In genomic region chr7:19131324-19131848, GRCm38 (mm10) we compare ENCODE assay signal across 8 mouse cellular contexts. TPM values are rescaled to one million over a fixed set of nuclear protein-coding genes. Genes with fewer than 3 reads are reported as not detected.
DNase-seq lines count a peak whose midpoint lies in the region; ATAC-seq and TF ChIP-seq lines count a peak whose summit lies in the region.

No protein-coding gene starts in this region.

- peak overlapping the region; percentile 68 for H3K9ac ChIP-seq in heart, embryonic 11.5 days (ENCODE audit: low read depth, low read length)
- peak overlapping the region; percentile 69 for H3K9ac ChIP-seq in kidney, embryonic 16.5 days (replicated peaks; ENCODE audit: low read length)
- H3K9ac ChIP-seq in liver, adult 2 months (ENCODE audit: low read depth, low read length) = peak overlapping the region; percentile 52

- peak; percentile 77 for TF ChIP-seq CTCF in C2C12 (IDR thresholded peaks at IDR 0.05; ENCODE audit: control insufficient read depth, insufficient read depth, insufficient read length)
- TF ChIP-seq CTCF in brain, embryonic 14.5 days (IDR thresholded peaks at IDR 0.05; ENCODE audit: borderline replicate concordance, extremely low read depth, insufficient read depth, insufficient read length) = peak; percentile 73
- peak; percentile 79 for TF ChIP-seq CTCF in liver, adult 2 months (IDR thresholded peaks at IDR 0.05; ENCODE audit: low read depth, low read length)

- peak overlapping the region; percentile 75 for H3K27ac ChIP-seq in heart, embryonic 11.5 days (ENCODE audit: low read depth, low read length)
- H3K27ac ChIP-seq in kidney, embryonic 16.5 days (ENCODE audit: low read length) = peak overlapping the region; percentile 94
- peak overlapping the region; percentile 62 for H3K27ac ChIP-seq in liver, adult 2 months (replicated peaks; ENCODE audit: insufficient read depth, low read depth, low read length)

- peaks cover 5% of the 10 kb centered on the region for H3K79me3 ChIP-seq in C2C12 (ENCODE audit: low read depth)

- DNase-seq in brain, embryonic 14.5 days (ENCODE audit: low read depth) = peak; percentile 99
- DNase-seq in liver, adult 2 months (ENCODE audit: extremely low read depth, low read depth, low spot score) = peak; percentile 99
- peak; percentile 93 for DNase-seq in splenic B cell, adult 2 months (ENCODE audit: low read depth, low spot score)

- H3K9me3 ChIP-seq in erythroblast, embryonic 14.5 days (ENCODE audit: control insufficient read depth, low read length) = peaks cover 5% of the 10 kb centered on the region
- no peaks in the 10 kb centered on the region for H3K9me3 ChIP-seq in heart, embryonic 11.5 days (replicated peaks; ENCODE audit: control insufficient read depth, low read length)
- no peaks in the 10 kb centered on the region for H3K9me3 ChIP-seq in kidney, embryonic 16.5 days (ENCODE audit: low read length)

- TF ChIP-seq POLR2A in brain, embryonic 14.5 days (IDR thresholded peaks at IDR 0.05; ENCODE audit: borderline replicate concordance, extremely low read depth, insufficient read depth, insufficient read length, poor library complexity, severe bottlenecking) = peak; percentile 5; the same call in 1 of the 2 replicates
- TF ChIP-seq POLR2A in liver, adult 2 months (IDR thresholded peaks at IDR 0.05; ENCODE audit: extremely low read depth, insufficient read depth, low read length) = 0 out of 2 replicates have a peak, but pooled peaks have one; percentile 14
- TF ChIP-seq POLR2A in myocyte (IDR thresholded peaks at IDR 0.05; ENCODE audit: insufficient read length, low read depth) = no peak

- H3K36me3 ChIP-seq in C2C12 (ENCODE audit: control insufficient read depth, insufficient read depth) (no peaks in the 10 kb centered on the region), myocyte (ENCODE audit: control insufficient read depth, insufficient read depth) (no peaks in the 10 kb centered on the region)
- H3K36me3 ChIP-seq in erythroblast, embryonic 14.5 days (ENCODE audit: control insufficient read depth) = peaks cover 50% of the 10 kb centered on the region
- H3K36me3 ChIP-seq in heart, embryonic 11.5 days (ENCODE audit: control insufficient read depth, insufficient read depth, low read length) = peaks cover 13% of the 10 kb centered on the region
- peaks cover 16% of the 10 kb centered on the region for H3K36me3 ChIP-seq in kidney, embryonic 16.5 days (ENCODE audit: insufficient read depth, low read length)
- peaks cover under 1% of the 10 kb centered on the region; the same call in 1 of the 2 replicates for H3K36me3 ChIP-seq in liver, adult 2 months (ENCODE audit: control insufficient read depth, insufficient read depth, low read length)
- no peaks in the 10 kb centered on the region; the same call in 1 of the 2 replicates for H3K36me3 ChIP-seq in splenic B cell, adult 2 months (ENCODE audit: control insufficient read depth, insufficient read depth, low read length, poor library complexity, severe bottlenecking)

- H3K4me1 ChIP-seq in erythroblast, embryonic 14.5 days (ENCODE audit: control insufficient read depth) = peaks cover 15% of the 10 kb centered on the region
- H3K4me1 ChIP-seq in heart, embryonic 11.5 days (ENCODE audit: control insufficient read depth, insufficient read depth, low read length) = peaks cover 5% of the 10 kb centered on the region; the same call in 1 of the 2 replicates
- peaks cover 10% of the 10 kb centered on the region; the same call in 1 of the 2 replicates for H3K4me1 ChIP-seq in kidney, embryonic 16.5 days (ENCODE audit: insufficient read depth, low read length)
- H3K4me1 ChIP-seq in liver, adult 2 months (ENCODE audit: control insufficient read depth, insufficient read depth, low read length) = peaks cover 8% of the 10 kb centered on the region; the same call in 1 of the 2 replicates

- H3K79me2 ChIP-seq in C2C12 (ENCODE audit: control insufficient read depth, insufficient read depth) = peaks cover 17% of the 10 kb centered on the region
- H3K79me2 ChIP-seq in liver, adult 2 months (ENCODE audit: control insufficient read depth, insufficient read depth, low read length) = peaks cover 10% of the 10 kb centered on the region; the same call in 1 of the 2 replicates
- H3K79me2 ChIP-seq in myocyte (ENCODE audit: control insufficient read depth, insufficient read depth) = peaks cover 9% of the 10 kb centered on the region

- H3K27me3 ChIP-seq in C2C12 (ENCODE audit: control insufficient read depth, insufficient read depth, insufficient read length) (no peaks in the 10 kb centered on the region), myocyte (ENCODE audit: control insufficient read depth, insufficient read depth, insufficient read length) (no peaks in the 10 kb centered on the region)
- H3K27me3 ChIP-seq in erythroblast, embryonic 14.5 days (ENCODE audit: control insufficient read depth) = no peaks in the 10 kb centered on the region
- H3K27me3 ChIP-seq in heart, embryonic 11.5 days (ENCODE audit: control insufficient read depth, insufficient read depth, low read length) = no peaks in the 10 kb centered on the region
- H3K27me3 ChIP-seq in kidney, embryonic 16.5 days (ENCODE audit: insufficient read depth, low read length) = no peaks in the 10 kb centered on the region
- no peaks in the 10 kb centered on the region for H3K27me3 ChIP-seq in liver, adult 2 months (ENCODE audit: control insufficient read depth, insufficient read depth, low read length)
- no peaks in the 10 kb centered on the region for H3K27me3 ChIP-seq in splenic B cell, adult 2 months (ENCODE audit: control insufficient read depth, insufficient read depth, low read length, poor library complexity, severe bottlenecking)

- under 1% methylated on average over 39 of the region's 39 CpGs for WGBS in heart, embryonic 11.5 days (ENCODE audit: insufficient replicate concordance)
- under 1% methylated on average over 39 of the region's 39 CpGs for WGBS in kidney, embryonic 16.5 days
- under 1% methylated on average over 39 of the region's 39 CpGs for WGBS in liver, adult 2 months

- ATAC-seq in heart, embryonic 11.5 days (replicated peaks; ENCODE audit: insufficient number of reproducible peaks, low FRiP score, low TSS enrichment) = peak; percentile 96
- ATAC-seq in kidney, embryonic 16.5 days (ENCODE audit: low FRiP score, low TSS enrichment) = peak; percentile 99

- H3K4me3 ChIP-seq in C2C12 (ENCODE audit: insufficient read depth, poor library complexity, severe bottlenecking) (peak overlapping the region; percentile 18), myocyte (peak overlapping the region; percentile 23)
- peak overlapping the region; percentile 61 for H3K4me3 ChIP-seq in erythroblast, embryonic 14.5 days (replicated peaks)
- peak overlapping the region; percentile 45 for H3K4me3 ChIP-seq in heart, embryonic 11.5 days (ENCODE audit: low read depth, low read length)
- H3K4me3 ChIP-seq in kidney, embryonic 16.5 days (ENCODE audit: low read length) = peak overlapping the region; percentile 54
- peak overlapping the region; percentile 40 for H3K4me3 ChIP-seq in liver, adult 2 months (ENCODE audit: insufficient read depth, low read depth, low read length)

- peak overlapping the region; percentile 13 for H3ac ChIP-seq in C2C12 (ENCODE audit: control insufficient read depth, insufficient read length, low read depth)
- no peak overlapping the region for H3ac ChIP-seq in myocyte (ENCODE audit: control insufficient read depth, insufficient read length)

- peak overlapping the region; percentile 69 for H3K4me2 ChIP-seq in heart, embryonic 11.5 days
- H3K4me2 ChIP-seq in kidney, embryonic 16.5 days (replicated peaks; ENCODE audit: low read depth, low read length) = peak overlapping the region; percentile 67
- peak overlapping the region; percentile 85 for H3K4me2 ChIP-seq in myocyte (ENCODE audit: low read depth)

RNA-seq across cellular contexts. Expression of gene Fbxo46, which starts 11.7 kb away (rescaled TPM):
- polyA plus RNA-seq in C2C12 (2012; fragmentation: generic; extraction: Trizol) (7.4 TPM), myocyte (2012; fragmentation: generic; extraction: Trizol) (6.2 TPM)
- 15.9 and 18.1 TPM in 2 replicates for polyA plus RNA-seq in brain, embryonic 14.5 days (2012; rRNA removed)
- polyA plus RNA-seq in erythroblast, embryonic 14.5 days (2012) = 1.9 TPM in 2 replicates
- 6.3 and 6.4 TPM in 2 replicates for polyA plus RNA-seq in heart, embryonic 11.5 days (2014; fragmentation: Nextera tagmentation; extraction: Ambion mirVana)
- 18.4 and 20.3 TPM in 2 replicates for polyA plus RNA-seq in kidney, embryonic 16.5 days (2015; fragmentation: Nextera tagmentation; extraction: Ambion mirVana)
- total RNA-seq in liver, adult 2 months (2014; rRNA removed) = 2.4 and 3.2 TPM in 2 replicates
- polyA plus RNA-seq in liver, adult 2 months (2012; rRNA removed) = 4.3 and 5.0 TPM in 2 replicates

RNA-seq across cellular contexts. Expression of gene Gm4969, which starts 13.2 kb away (rescaled TPM):
- polyA plus RNA-seq in C2C12 (2012; fragmentation: generic; extraction: Trizol) = not detected
- 5.2 and 5.9 TPM in 2 replicates for polyA plus RNA-seq in brain, embryonic 14.5 days (2012; rRNA removed)
- polyA plus RNA-seq in erythroblast, embryonic 14.5 days (2012) = 0.05 TPM in 1 of 2 replicates, not detected in the other
- 2.2 and 2.7 TPM in 2 replicates for polyA plus RNA-seq in heart, embryonic 11.5 days (2014; fragmentation: Nextera tagmentation; extraction: Ambion mirVana)
- 3.2 and 4.3 TPM in 2 replicates for polyA plus RNA-seq in kidney, embryonic 16.5 days (2015; fragmentation: Nextera tagmentation; extraction: Ambion mirVana)
- 0.09 TPM in 1 of 2 replicates, not detected in the other for total RNA-seq in liver, adult 2 months (2014; rRNA removed)
- polyA plus RNA-seq in liver, adult 2 months (2012; rRNA removed) = 0.02 TPM in 1 of 2 replicates, not detected in the other
- polyA plus RNA-seq in myocyte (2012; fragmentation: generic; extraction: Trizol) = not detected

RNA-seq across cellular contexts. Expression of gene Qpctl, which starts 17.7 kb away (rescaled TPM):
- polyA plus RNA-seq in C2C12 (2012; fragmentation: generic; extraction: Trizol) = 12.3 TPM
- 18.3 and 20.8 TPM in 2 replicates for polyA plus RNA-seq in brain, embryonic 14.5 days (2012; rRNA removed)
- 0.61 and 0.66 TPM in 2 replicates for polyA plus RNA-seq in erythroblast, embryonic 14.5 days (2012)
- 6.4 and 7.6 TPM in 2 replicates for polyA plus RNA-seq in heart, embryonic 11.5 days (2014; fragmentation: Nextera tagmentation; extraction: Ambion mirVana)
- 15.1 and 16.1 TPM in 2 replicates for polyA plus RNA-seq in kidney, embryonic 16.5 days (2015; fragmentation: Nextera tagmentation; extraction: Ambion mirVana)
- total RNA-seq in liver, adult 2 months (2014; rRNA removed) = 4.3 and 6.3 TPM in 2 replicates
- polyA plus RNA-seq in liver, adult 2 months (2012; rRNA removed) = 8.9 and 11.7 TPM in 2 replicates
- polyA plus RNA-seq in myocyte (2012; fragmentation: generic; extraction: Trizol) = 7.7 TPM

RNA-seq across cellular contexts. Expression of gene Snrpd2, which starts 18.1 kb away (rescaled TPM):
- polyA plus RNA-seq in C2C12 (2012; fragmentation: generic; extraction: Trizol) (255 TPM), myocyte (2012; fragmentation: generic; extraction: Trizol) (192 TPM)
- 95.5 and 107 TPM in 2 replicates for polyA plus RNA-seq in brain, embryonic 14.5 days (2012; rRNA removed)
- polyA plus RNA-seq in erythroblast, embryonic 14.5 days (2012) = 9.5 and 12.3 TPM in 2 replicates
- polyA plus RNA-seq in heart, embryonic 11.5 days (2014; fragmentation: Nextera tagmentation; extraction: Ambion mirVana) = 120 and 125 TPM in 2 replicates
- polyA plus RNA-seq in kidney, embryonic 16.5 days (2015; fragmentation: Nextera tagmentation; extraction: Ambion mirVana) = 137 and 141 TPM in 2 replicates
- total RNA-seq in liver, adult 2 months (2014; rRNA removed) = 28.4 and 29.4 TPM in 2 replicates
- polyA plus RNA-seq in liver, adult 2 months (2012; rRNA removed) = 16.4 and 17.7 TPM in 2 replicates

RNA-seq across cellular contexts. Expression of gene Gipr, which starts 34.5 kb away (rescaled TPM):
- polyA plus RNA-seq in C2C12 (2012; fragmentation: generic; extraction: Trizol) (0.43 TPM), myocyte (2012; fragmentation: generic; extraction: Trizol) (0.48 TPM)
- polyA plus RNA-seq in brain, embryonic 14.5 days (2012; rRNA removed) = 9.6 and 24.5 TPM in 2 replicates
- polyA plus RNA-seq in erythroblast, embryonic 14.5 days (2012) = not detected in 2 replicates
- polyA plus RNA-seq in heart, embryonic 11.5 days (2014; fragmentation: Nextera tagmentation; extraction: Ambion mirVana) = 9.0 and 10.8 TPM in 2 replicates
- polyA plus RNA-seq in kidney, embryonic 16.5 days (2015; fragmentation: Nextera tagmentation; extraction: Ambion mirVana) = 0.37 and 0.60 TPM in 2 replicates
- total RNA-seq in liver, adult 2 months (2014; rRNA removed) = not detected in 2 replicates
- polyA plus RNA-seq in liver, adult 2 months (2012; rRNA removed) = not detected in 2 replicates

Comparison
In these comparisons a context has a peak if more than half of its experiments do, and no peak if none do; other contexts are left out.
1. Peak in every context shown above with its lines: DNase-seq, ATAC-seq, H3K4me3 ChIP-seq and H3K27ac ChIP-seq.